Mouse (Mus musculus) mature B cell (primary cell): Measurements from ENCODE around the gene Mrtfb.

ENCODE experiments used
- in situ Hi-C: fragments of 300-500 bp; cut with MboI; formaldehyde crosslinking; loops from 2 replicates; pipeline ENCODE4 v1.14.3; 2019

Gene Mrtfb

GRCm38 (mm10) chr16:13255855-13256635 is at the start of gene Mrtfb:
Gene Mrtfb, plus strand, starts transcription at chr16:13256481.
- in situ Hi-C loops, result no loop called here

DNA sequence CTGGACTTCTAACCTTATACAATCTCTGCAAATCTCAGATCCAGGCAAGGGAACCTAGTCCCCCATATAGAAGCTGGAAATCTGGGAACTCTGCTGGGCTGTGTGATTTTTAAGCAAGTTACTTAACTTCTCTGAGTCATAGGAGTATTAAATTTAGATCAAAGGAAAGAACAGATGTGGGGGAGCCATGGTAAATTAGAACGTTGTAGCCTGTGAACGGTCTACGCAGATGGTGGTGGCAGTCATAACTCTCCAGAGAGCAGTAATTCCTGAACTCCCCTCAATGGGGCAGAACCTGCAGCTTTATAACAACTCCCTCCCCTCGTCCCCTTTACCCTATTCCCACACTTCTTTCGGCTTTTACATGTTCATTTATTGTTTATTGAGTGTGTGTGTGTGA is 48.6 kb upstream of the Mrtfb start:
- in situ Hi-C loops, result no loop called here

GRCm38 (mm10) chr16:13208087-13208486 is 48.2 kb upstream of the Mrtfb start:
- in situ Hi-C loops, result no loop called here

DNA sequence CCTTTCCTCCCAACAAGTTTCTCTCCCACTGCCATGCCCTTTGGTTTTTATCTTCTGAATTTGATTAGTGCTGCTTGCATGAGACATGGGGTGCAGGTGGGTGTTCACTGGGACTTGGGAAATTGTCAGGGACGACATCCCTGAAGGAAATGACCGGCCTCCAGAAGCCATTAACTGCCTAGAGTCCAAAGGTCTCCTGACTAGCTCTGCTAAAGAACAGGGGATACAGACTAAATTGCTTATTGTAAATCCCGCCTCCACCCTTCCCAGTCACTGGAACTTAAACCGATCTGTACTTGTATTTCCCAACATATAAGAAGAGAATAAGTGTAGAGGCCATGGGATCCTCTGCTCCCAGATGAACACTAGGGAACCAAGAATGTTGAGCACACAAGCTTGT is 43.5 kb upstream of the Mrtfb start:
- in situ Hi-C loops, result no loop called here

- in situ Hi-C loops, result no loop called here
Measured at GRCm38 (mm10) chr16:13216116-13216952, 39.9 kb upstream of the Mrtfb start.

- in situ Hi-C loops, result no loop called here
Measured at GRCm38 (mm10) chr16:13217951-13218350, 38.3 kb upstream of the Mrtfb start.

DNA sequence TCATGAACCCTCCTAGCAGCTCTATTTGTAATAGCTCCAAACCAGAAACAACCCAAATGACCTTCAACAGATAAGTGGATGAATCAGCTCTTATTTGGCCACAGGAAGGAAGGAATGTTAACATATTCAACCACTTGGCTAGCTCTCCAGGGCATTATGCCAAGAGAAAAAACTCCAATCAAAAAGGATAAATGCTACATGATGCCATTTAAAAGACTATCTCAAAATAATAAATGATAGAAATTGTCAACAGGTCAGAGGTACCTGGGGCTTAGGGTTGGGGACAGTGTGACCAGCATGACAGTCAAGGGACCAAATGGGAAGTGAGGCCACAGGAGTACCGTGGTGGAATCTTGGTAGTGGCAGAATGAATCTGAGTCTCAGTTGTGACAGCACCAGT is 34.8 kb upstream of the Mrtfb start:
- in situ Hi-C loops, result no loop called here

DNA sequence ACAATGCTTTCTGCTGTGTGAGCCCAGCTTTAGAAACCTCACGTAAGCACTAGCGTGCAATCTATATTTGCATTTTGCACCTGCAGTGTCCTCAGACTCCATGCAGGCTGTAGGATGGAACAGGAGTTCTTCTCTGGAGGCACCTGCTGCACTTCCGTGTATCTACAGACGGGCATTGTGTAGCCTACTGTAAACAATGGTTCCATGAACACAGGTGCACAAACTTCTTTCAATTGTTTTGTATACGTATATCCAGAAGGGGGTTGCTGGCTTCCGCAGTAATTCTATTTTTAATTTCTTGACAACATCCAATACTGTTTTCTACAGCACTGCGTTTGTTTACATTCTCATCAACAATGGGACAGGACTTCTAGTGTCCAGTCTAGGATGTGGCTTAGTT is 24.2 kb upstream of the Mrtfb start:
- in situ Hi-C loops, result no loop called here

DNA sequence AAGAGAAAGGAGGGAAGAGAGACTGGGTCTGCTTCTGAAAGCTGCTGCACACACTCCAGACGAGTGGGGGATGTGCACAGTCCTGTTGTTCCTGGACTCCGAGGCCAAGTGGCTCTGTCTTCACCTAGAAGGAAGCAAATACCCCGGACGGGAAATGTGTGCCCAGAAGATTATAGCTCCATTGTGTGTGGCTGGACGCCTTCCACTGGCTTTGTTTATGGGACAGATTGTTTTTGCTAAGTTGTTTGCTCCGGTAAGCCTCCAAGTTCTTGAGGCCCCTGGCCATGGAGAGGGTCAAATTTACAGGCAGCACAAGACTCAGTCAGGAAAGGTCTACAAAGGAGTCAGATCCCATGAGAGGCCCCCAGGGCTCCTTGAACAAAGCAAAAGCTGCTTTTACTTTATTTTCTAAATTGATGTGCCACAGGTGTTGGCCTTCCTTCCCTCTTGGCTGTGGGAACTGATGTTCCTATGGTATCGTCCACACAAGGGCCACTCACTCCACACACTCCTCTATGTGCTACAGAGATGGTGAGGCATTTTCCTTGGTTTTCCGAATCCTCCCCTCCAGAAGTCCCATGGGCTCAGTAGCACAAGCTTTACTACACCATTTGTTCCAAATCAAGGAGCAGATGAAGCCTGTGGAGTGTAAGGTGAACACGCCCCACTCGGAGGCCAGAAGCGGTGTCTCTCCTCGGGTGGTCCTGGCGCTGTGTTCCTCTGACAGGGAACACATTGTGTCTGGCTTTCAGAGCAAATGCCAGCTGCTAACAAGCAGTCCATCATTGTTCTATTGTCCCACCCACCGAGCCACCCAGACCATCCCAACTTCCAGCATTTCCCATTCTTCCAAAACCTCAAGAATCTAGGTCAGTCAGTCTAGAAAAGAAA is 23.1 kb upstream of the Mrtfb start:
- in situ Hi-C loops, result no loop called here

DNA sequence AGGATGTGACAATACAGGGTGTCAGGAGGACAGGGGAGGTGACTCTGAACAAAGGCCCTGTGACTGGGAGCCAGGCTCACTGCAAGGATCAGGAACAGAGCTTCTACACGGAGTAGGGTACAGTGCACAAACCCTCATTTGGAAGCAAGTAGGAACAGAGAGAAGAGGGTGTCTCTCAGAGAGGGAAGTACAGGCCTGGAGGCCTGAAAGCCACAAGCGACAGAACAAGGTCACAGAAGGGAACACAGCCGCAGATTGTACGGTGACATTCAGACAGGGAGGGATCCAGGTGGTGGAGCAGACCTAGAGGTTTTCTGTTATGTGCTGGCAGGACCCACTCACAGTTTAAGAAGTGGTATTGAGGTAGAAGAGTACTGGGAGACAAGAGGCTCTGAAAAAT is 17.2 kb upstream of the Mrtfb start:
- in situ Hi-C loops, result no loop called here

DNA sequence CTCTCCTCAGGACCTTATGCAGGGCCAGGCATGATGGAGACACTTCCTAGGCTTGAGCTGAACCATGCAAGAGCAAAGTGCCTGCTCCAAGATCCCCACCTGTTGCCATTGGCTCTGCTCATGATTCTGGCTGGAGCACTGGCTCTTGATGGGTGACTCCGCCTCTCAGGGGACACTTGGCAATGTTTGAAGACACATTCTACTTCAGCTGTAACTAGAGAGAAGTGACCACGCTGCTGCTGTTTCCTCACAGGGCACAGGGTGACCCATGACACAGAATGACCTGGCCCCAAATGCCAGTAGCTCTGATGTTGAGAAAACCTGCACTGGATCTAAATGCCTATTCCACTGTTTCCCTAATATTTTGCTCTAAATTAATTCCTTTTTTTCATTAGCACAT is 16.7 kb upstream of the Mrtfb start:
- in situ Hi-C loops, result no loop called here

GRCm38 (mm10) chr16:13240326-13240725 is 16.0 kb upstream of the Mrtfb start:
- in situ Hi-C loops, result no loop called here

- in situ Hi-C loops, result no loop called here
Measured at GRCm38 (mm10) chr16:13245658-13246057, 10.6 kb upstream of the Mrtfb start.

- in situ Hi-C loops, result no loop called here
Measured at GRCm38 (mm10) chr16:13246855-13247254, 9.4 kb upstream of the Mrtfb start.

DNA sequence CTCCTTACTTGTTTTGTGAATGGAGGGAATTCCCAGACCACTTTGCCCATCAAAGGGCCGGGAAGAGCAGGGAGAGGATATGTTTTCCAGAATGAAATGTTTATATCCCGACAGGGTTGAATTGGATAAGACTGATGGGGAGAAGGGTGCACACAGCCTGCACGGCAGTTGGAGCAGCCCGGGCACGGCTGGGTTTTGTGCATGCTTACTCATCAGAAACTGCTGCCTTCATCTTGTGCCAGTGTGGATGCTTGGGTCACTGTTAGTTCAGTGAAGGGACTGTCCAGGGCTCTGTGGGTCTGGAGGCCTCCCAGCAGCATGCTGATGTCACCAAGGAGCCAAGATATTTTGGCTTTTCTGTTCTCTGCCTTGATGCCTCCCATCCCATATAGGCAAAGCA is 6.2 kb upstream of the Mrtfb start:
- in situ Hi-C loops, result no loop called here

DNA sequence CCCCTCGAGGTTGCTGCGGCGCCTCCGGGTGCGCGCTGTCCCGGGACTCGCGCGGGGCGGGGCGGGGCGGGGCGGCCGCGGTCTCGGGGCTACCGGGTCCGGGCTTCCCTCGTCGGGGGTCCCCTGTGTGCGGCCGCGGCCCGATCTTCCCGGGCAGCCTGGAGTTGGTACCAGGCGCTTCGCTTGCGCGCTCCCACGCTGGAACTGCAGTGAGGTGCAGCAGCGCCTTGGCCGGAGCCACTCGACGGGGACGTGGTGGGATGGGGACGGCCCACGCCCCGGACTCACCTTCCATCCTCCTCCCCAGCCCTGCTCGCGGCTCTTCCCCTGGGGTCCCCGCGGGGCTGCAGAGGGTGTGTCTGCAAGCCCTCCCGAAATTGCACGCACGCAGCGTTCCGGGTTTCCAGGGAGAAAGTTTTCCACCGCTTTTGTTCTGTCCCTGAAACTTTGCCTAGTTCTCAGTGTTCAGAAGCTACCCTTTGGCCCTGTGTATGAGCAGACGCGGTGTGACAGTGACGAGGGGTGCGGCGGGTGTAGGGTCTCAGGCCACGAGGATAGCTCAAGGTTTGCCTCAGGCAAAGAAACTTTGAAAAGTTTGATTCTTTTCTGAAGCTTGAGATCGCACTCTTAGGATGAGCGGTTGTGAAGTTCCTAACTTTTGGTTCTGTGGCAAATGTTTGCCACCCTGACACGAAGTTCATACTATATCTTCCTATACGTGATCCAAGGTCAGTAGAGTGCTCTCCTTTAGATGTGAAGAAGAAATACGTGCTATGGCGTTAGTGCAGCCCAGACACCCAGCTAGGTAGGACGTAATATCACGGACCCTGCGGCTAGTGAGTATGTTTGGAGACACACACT is 616 bp downstream of the Mrtfb start:
- in situ Hi-C loops, result no loop called here

GRCm38 (mm10) chr16:13257528-13257835 is 1.2 kb downstream of the Mrtfb start:
- in situ Hi-C loops, result no loop called here

DNA sequence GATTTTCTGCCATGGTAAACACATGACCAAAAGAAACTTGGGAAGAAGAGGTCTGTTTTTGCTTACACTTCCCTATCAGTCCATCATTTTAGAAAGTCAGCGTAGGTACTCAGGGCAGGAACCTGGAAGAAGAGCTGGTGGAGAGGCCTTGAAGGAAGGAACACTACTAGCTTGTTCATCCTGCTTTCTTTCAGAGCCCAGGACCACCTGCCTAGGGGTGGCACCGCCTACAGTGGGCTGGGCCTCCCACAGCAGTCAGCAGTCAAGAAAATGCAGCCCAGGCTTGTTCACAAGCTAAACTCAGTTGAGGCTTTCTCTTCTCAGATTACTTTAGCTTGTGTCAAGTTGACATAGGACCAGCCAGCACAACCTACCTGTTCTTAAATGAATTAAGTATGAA is 2.7 kb downstream of the Mrtfb start:
- in situ Hi-C loops, result no loop called here

DNA sequence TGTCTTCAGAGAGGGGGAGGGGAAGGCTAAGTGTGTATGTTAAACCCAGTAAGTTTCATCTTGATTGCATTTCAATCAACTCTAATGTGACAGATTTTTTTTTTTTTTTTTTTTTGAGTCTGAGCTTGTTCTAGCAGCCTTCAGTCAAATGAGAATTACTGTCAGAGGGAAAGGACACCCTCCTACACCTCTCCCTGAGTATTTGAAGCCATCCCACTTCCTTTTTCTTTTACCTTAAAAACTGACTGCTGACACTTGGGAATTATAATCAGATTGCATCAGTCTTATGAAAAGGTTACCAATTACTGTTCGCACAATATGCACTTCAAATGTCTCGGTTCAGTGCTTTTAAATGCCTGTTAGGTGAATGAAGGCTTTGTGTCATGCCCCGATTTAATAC is 10.0 kb downstream of the Mrtfb start:
- in situ Hi-C loops, result no loop called here

DNA sequence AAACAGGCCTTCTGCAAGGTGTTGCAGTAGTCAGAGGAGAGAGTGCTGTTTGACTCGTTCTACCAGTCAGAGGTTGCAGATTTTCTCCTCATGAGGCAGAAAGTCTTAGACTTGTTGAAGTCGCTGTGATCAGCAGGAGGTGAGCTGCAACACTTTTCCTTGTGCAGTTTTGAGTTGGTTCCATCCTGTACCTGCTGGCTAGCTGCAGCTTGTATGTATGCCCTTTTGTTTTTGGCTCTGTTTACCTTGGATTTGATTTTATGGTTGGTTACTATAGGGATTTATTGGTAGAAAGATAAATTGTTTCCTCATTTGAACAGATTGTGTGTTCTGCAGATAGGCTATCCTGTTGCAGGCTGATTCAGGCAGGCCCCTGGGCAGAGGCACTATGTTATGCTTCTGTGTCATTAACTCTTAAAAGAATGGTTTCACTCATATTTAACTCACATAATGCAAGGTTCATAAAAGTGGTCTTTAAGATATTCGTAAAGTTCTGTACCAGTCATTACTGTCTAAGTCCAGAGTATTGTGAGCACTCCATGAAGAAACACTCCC is 11.1 kb downstream of the Mrtfb start:
- in situ Hi-C loops, result no loop called here

- in situ Hi-C loops, result no loop called here
Measured at GRCm38 (mm10) chr16:13269426-13269825, 13.1 kb downstream of the Mrtfb start.
